Mouse (Mus musculus): ENCODE results near the gene Farsb.
"Not testable (repeated sequence)": the region's sequence is repeated elsewhere in the genome, so short reads cannot be mapped to it uniquely, and the experiment has no call there.

The Farsb gene

DNA sequence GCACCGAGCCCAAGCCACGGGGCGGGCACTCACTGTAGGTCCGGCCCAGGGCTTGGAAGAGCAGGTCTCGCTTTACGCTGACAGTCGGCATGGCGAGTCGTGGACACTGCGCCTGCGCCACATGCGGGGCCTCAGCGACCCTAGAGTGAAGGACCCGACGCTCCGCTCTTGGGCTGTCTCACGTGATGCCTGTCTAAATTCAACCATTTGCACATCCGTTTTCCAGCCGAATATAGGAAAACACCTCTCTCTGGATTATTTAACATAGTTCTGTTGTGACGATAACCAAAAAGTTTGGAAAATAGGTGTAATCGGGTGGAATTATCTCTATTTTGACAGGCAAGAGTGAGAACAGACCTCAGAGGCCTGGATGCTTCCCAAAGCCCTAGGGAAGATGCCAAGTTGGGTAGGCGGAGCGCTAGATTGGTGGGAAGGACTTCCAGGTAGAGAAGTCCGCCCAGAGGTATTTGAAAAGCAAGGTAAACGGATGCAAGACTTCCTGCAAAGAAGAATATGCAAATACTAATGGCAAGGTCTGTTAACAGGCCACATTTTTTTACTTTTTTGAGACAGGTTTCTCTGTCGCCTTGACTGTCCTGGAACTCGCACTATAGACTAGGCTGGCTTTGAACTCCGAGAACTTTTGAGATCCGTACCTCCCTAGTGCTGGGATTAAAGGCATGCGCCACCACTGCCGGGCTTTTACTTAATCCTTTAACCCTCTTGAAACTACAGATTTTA is at the start of gene Farsb:
TSS of gene Farsb (minus strand) at position 146 of the 741 bp plus-strand sequence.
- peak; percentile 82 for DNase-seq (ENCODE audit: low read depth)

DNA sequence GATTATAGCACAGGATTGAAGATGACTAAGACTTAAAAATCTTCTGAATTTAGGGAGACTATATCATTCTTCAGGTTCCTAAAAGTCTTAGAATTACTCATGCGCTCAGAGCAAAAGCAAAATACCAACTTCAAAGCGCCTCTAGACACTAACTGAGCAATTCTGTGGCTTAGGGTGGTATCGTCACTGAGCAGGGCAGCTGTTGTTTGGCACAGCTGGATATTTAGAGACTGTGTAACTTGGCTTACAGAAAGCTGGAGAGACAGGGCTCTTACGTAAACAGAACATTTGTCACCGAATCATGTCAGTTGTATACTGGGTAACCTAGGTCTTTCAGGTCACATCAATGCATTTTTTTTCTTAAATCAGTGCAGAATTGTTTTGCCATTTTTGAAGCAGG is 49.7 kb upstream of the Farsb start:
- DNase-seq (ENCODE audit: low read depth), result no peak

DNA sequence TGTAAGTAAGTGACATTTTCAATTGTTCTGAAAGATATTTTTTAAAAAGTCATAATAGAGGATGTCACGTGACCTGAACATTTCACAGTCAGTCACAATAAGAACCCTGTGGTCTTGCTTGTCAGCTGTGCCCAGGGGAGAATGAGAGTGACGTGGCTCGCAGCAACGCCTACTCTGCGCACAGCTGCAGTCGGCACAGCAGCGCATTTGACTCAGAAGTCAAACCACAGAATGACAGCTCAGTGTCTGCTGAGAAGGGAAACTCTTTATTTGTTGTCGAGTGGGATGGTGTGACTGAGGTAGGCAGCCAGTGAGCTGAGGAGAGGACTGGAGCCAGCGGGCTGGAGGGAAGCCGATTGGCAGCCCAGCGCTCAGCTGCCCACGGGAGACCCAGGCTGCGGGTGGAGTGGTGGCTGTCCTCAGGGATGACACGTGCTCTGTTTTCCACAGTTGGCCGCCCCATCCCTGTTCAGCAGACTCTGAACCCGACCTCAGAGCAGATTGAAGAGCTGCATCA is 48.9 kb upstream of the Farsb start:
- peak; percentile 64 for DNase-seq (ENCODE audit: low read depth)

DNA sequence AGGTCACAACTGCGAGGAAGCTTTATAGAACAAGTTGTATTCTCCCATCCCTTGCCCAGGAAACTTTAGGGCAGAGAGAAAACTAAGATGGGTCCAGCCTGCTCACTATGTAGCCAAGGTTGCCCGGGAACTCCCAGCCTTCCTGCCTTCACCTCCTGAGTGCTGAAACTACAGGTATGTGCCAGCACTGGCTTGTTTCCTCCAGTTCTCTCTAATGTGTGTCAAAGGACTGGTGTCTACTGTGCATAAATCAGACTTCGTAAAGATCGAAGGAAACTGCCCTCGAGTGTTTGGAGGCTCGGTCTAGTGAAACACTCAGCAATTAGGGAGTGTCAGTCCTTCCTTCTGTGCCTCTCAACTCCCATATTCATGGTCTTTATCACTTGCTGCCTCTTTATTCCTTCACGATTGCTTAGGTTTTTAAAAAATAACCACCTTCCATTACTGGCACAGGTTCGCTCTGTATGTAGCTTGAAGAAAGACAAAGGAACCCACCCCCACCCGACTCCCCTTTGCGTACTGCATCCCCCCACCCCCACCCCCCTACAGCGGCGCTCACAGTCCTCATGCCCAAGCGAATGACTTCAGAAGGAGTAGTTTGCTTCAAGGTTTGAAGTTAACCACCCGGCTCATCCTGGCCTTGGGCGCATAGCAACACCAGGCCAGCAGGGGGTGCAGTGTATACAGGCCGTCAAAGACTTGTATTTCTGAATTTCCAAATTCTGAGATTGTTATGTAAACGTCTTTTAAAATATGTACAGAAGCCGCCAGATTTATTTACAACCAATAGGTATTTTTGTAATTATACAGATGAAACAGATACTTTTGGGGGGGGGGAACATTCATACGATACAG is 47.8 kb upstream of the Farsb start:
- DNase-seq (ENCODE audit: low read depth), result peak; percentile 61

DNA sequence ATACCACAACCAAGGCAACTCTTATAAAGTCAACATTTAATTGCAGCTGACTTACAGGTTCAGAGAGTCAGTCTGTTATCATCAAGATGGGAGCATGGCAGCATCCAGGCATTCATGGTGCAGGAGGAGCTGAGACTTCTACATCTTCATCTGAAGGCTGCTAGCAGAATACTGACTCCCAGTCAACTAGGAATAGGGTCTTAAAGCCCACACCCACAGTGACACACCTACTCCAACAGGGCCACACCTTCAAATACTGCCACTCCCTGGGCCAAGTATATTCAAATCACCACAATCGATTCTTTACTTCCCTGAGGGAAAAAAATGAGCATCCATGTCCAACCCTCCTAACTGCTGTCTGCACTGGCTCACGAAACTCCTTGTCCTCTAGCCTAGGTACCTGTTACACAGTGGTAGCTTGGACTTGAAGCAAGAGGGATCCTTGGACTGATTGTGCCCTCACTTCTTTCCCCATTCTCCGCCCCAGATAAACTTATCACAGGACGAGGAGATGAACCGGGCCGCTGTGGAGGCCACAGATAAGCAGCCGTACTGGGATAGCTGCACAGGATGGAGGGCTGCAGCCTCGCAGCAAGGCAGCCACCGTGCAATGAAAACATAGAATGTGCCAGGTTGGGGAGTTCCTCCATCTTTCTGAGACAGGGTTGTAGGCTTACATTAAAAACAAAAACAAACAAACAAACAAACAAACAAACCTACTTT is 45.9 kb upstream of the Farsb start:
- DNase-seq (ENCODE audit: low read depth), result no peak

DNA sequence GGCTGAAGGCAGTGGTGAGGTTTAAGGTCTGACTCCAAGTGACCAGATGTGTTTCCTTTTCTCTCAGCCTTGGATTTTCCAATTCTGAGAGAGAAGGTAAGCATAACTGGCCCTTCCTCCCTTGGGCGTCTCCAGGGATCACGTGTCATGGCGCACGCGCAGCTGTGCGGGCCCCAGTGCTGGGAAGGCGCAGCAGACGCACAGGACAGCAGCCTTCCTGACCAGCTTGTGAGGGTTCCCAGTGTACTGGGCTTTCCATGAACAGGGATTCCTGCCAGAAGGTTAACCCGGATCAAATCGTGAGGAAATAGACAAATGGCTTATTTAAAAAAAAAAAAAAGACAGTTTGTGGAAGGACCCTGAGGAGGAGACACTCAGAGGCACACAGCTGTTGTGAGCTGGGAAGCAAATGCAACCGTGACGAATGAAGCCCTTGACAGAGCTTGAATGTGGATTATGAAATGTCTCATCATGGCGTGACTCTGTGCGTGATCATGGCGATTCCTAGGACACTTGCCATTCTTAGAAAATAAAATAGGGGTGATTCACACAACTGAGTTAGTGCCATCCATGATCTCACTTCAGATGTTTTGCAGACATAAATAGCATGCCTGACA is 43.6 kb upstream of the Farsb start:
- no peak for DNase-seq (ENCODE audit: low read depth)

GRCm38 (mm10) chr1:78530500-78531215 is 42.0 kb upstream of the Farsb start:
- DNase-seq (ENCODE audit: low read depth), result no peak

DNA sequence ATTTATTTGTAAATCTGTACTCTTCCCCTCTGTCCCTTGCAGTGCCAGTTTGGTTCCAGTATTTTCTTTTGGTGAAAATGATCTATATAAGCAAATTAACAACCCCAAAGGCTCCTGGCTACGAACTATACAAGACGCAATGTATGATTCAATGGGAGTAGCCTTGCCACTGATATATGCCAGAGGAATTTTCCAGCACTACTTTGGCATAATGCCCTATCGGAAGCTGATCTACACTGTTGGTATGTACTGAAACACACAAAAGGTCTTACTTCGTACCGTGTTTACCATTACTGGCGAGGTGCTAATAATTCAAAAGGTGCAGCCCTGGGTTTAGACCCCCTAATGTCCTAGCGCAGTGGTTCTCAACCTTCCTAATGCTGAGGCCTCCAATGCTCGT is 40.3 kb upstream of the Farsb start:
- DNase-seq (ENCODE audit: low read depth), result no peak

- no peak for DNase-seq (ENCODE audit: low read depth)
Observed at GRCm38 (mm10) chr1:78528356-78528755, 39.7 kb upstream of the Farsb start.

GRCm38 (mm10) chr1:78525189-78525886 is 36.6 kb upstream of the Farsb start:
- DNase-seq (ENCODE audit: low read depth), result peak; percentile 54

DNA sequence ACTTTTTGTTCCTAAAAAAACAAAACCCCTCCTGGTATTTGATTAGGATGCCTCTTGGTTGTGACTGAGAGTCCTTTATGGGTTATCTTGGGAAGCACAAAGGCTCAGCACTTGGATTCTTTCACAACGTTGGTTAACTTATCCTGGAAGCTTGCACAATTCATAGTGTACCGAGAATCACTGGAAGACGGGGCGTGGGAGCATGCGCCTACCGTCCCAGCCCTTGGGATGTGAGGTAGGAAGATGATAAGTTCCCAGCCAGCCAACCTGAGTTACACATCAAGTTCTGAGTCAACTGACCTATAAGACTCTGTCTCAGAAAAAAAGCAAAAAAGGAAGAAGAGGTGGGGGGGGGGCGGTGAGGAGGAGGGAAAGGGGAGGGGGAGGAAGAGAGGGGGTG is 30.2 kb upstream of the Farsb start:
- no peak for DNase-seq (ENCODE audit: low read depth)

- DNase-seq (ENCODE audit: low read depth), result no peak
Observed at GRCm38 (mm10) chr1:78512756-78513155, 24.1 kb upstream of the Farsb start.

GRCm38 (mm10) chr1:78511621-78512160 is 23.0 kb upstream of the Farsb start, which contains the start of gene BC035947:
Gene BC035947, minus strand, starts transcription at chr1:78512158.
- no peak for DNase-seq (ENCODE audit: low read depth)

- DNase-seq (ENCODE audit: low read depth), result no peak
Observed at GRCm38 (mm10) chr1:78510862-78511261, 22.2 kb upstream of the Farsb start, which contains the start of gene Mogat1. Gene Mogat1, plus strand, starts transcription at chr1:78510991.

- no peak for DNase-seq (ENCODE audit: low read depth)
Observed at GRCm38 (mm10) chr1:78507137-78507536, 18.4 kb upstream of the Farsb start.

GRCm38 (mm10) chr1:78502527-78502926 is 13.8 kb upstream of the Farsb start:
- no peak for DNase-seq (ENCODE audit: low read depth)

- not testable (repeated sequence) for DNase-seq (ENCODE audit: low read depth)
Observed at GRCm38 (mm10) chr1:78501856-78502255, 13.2 kb upstream of the Farsb start.

GRCm38 (mm10) chr1:78501036-78501435 is 12.3 kb upstream of the Farsb start:
- DNase-seq (ENCODE audit: low read depth), result no peak

DNA sequence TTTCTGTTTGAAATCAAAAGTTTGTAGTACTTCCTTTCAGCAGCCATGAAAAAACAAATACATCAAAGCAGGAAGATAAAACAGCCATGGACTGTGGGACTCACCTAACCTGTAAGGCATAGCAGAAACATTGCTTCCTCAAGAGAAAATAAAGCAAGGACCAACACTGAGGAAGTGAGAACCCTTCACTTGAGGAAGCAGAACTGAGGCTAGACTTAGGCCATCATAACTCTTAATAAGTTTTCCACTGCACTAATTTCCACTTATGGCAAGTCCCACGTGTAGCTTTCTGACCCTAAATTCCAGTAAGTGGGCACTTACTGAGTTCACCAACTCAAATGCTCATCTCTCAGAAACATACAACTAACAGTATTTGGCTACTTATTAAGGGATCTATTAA is 1.4 kb upstream of the Farsb start:
- DNase-seq (ENCODE audit: low read depth), result no peak

DNA sequence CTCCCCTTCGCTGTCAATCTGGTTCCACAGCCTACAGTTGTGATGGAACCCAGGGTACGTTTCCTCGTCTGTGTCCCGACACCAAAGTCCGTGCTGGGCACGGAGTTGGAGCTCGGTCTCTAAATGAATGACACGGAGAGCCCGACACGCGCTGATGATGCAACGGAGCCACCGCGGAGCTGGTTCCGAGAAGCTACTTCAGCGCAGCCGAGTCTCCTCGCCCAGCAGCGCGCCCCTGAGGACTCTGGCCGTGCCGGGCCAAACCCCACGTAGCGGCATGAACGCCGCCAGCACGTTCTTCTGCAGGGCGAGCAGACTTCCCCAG is 308 bp downstream of the Farsb start:
- DNase-seq (ENCODE audit: low read depth), result no peak
